Mouse (Mus musculus) stomach, postnatal 0 days (tissue): ENCODE measurements around the gene Comtd1. TPM values are rescaled to one million over a fixed set of nuclear protein-coding genes. Genes with fewer than 3 reads are reported as not detected.

Source experiments
- ATAC-seq: fragments of 200-750 bp; cut with Nextera tagmentation; 2 replicates; pipeline ENCODE4 v1.8.0; 2017; ENCODE audit not compliant: low FRiP score, low TSS enrichment
- DNase-seq: peaks from one replicate; pipeline ENCODE4 v3.0.0-alpha.2; 2016; ENCODE audit warnings: low spot score
- H3K27ac ChIP-seq: fragments of 300-500 bp; sonication (generic); replicated peaks from 2 replicates; pipeline ENCODE4 v1.5.1; 2014; ENCODE audit warnings: mild to moderate bottlenecking, control low read depth
- H3K27me3 ChIP-seq: fragments of 300-500 bp; sonication (generic); 2 replicates; pipeline ENCODE4 v1.6.1; 2014; ENCODE audit warnings: low read length; ENCODE audit not compliant: control insufficient read depth, insufficient read depth
- H3K36me3 ChIP-seq: fragments of 300-500 bp; sonication (generic); 2 replicates; pipeline ENCODE4 v1.6.1; 2014; ENCODE audit warnings: low read length, mixed read lengths; ENCODE audit not compliant: control insufficient read depth, insufficient read depth
- H3K4me1 ChIP-seq: fragments of 300-500 bp; sonication (generic); replicated peaks from 2 replicates; pipeline ENCODE4 v1.6.1; 2014; ENCODE audit warnings: antibody characterized with exemption; ENCODE audit not compliant: control insufficient read depth, insufficient read depth
- H3K4me2 ChIP-seq: fragments of 300-500 bp; sonication (generic); replicated peaks from 2 replicates; pipeline ENCODE4 v1.6.1; 2014; ENCODE audit warnings: low read depth, mild to moderate bottlenecking, control low read depth, moderate library complexity
- H3K4me3 ChIP-seq: fragments of 300-500 bp; sonication (generic); 2 replicates; pipeline ENCODE4 v1.5.1; 2014; ENCODE audit warnings: low read depth, low read length, control low read depth
- H3K9ac ChIP-seq: fragments of 300-500 bp; sonication (generic); 2 replicates; pipeline ENCODE4 v1.6.1; 2014; ENCODE audit warnings: mild to moderate bottlenecking, low read length, control low read depth, mixed read lengths
- H3K9me3 ChIP-seq: fragments of 300-500 bp; sonication (generic); 2 replicates; pipeline ENCODE4 v1.6.1; 2016; ENCODE audit warnings: low read length; ENCODE audit not compliant: control insufficient read depth
- CTCF ChIP-seq: IDR thresholded peaks from 2 replicates; pipeline ENCODE4 v1.5.1; 2016; ENCODE audit warnings: antibody characterized with exemption, low read depth, mild to moderate bottlenecking, moderate library complexity
- EP300 ChIP-seq: optimal IDR thresholded peaks from 2 replicates; pipeline ENCODE3; 2016; ENCODE audit warnings: antibody characterized with exemption
- WGBS: fragments of 180-500 bp; shearing (Covaris S2); extraction: QIAGEN DNeasy Blood & Tissue Kit; methylation state at CpG from one replicate; pipeline ENCODE4 v1.1.7; 2014; 5-methylcytosine and 5-hydroxymethylcytosine counted together
- polyA plus RNA-seq: library from polyadenylated mRNA; unstranded; fragments of >200 nt; fragmentation: Nextera tagmentation; extraction: Ambion mirVana; gene quantifications from 2 replicates; pipeline ENCODE4 v1.2.1, GENCODE M21; 2015

Gene Comtd1
- polyA plus RNA-seq, 1 experiment from 2014 or later: 39.2 TPM

- ATAC-seq: peak; percentile 12; the same call in 1 of the 2 replicates
- Histone ChIP-seq H3K27me3 (no peaks in the 10 kb centered on the region), H3K4me1 (peaks cover 3% of the 10 kb centered on the region; the same call in 1 of the 2 replicates), H3K9me3 (no peaks in the 10 kb centered on the region), H3K4me3 (no peak overlapping the region), H3K4me2 (no peak overlapping the region), H3K27ac (no peak overlapping the region), H3K9ac (no peak overlapping the region), H3K36me3 (peaks cover 8% of the 10 kb centered on the region; the same call in 1 of the 2 replicates)
- no peak for TF ChIP-seq EP300
- peak; percentile 56 for DNase-seq
- WGBS: 77% methylated on average over 24 of the region's 24 CpGs
Measured at GRCm38 (mm10) chr14:21850419-21851127, 1.8 kb upstream of the Comtd1 start.

- DNase-seq: no peak
- Histone ChIP-seq H3K4me1 (peaks cover 3% of the 10 kb centered on the region; the same call in 1 of the 2 replicates), H3K4me3 (no peak overlapping the region), H3K9ac (no peak overlapping the region), H3K27me3 (no peaks in the 10 kb centered on the region), H3K36me3 (peaks cover 8% of the 10 kb centered on the region; the same call in 1 of the 2 replicates), H3K9me3 (no peaks in the 10 kb centered on the region), H3K27ac (no peak overlapping the region), H3K4me2 (no peak overlapping the region)
- WGBS: 75% methylated on average over 13 of the region's 13 CpGs
- TF ChIP-seq EP300 (no peak), CTCF (no peak)
- no peak for ATAC-seq
Measured at GRCm38 (mm10) chr14:21849524-21850418, 994 bp upstream of the Comtd1 start.

GRCm38 (mm10) chr14:21847381-21848165 is 1.2 kb downstream of the Comtd1 start:
- peak overlapping the region; percentile 69 for H3K9ac ChIP-seq
- WGBS: 1% methylated on average over 50 of the region's 50 CpGs
- H3K27me3 ChIP-seq: no peaks in the 10 kb centered on the region
- H3K4me1 ChIP-seq: peaks cover 3% of the 10 kb centered on the region; the same call in 1 of the 2 replicates
- peak overlapping the region; percentile 59 for H3K4me3 ChIP-seq
- H3K36me3 ChIP-seq: peaks cover 23% of the 10 kb centered on the region
- TF ChIP-seq CTCF (no peak), EP300 (no peak)
- ATAC-seq (peak; percentile 30), DNase-seq (peak; percentile 71)
- H3K27ac ChIP-seq: peak overlapping the region; percentile 78
- H3K9me3 ChIP-seq: no peaks in the 10 kb centered on the region
- peak overlapping the region; percentile 99 for H3K4me2 ChIP-seq

- Histone ChIP-seq H3K4me2 (peak overlapping the region; percentile 99), H3K27ac (no peak overlapping the region), H3K4me3 (peak overlapping the region; percentile 59; the same call in 1 of the 2 replicates), H3K27me3 (no peaks in the 10 kb centered on the region), H3K9me3 (no peaks in the 10 kb centered on the region), H3K9ac (0 out of 2 replicates have a peak overlapping the region, but pooled peaks have one; percentile 69), H3K36me3 (peaks cover 29% of the 10 kb centered on the region), H3K4me1 (peaks cover 3% of the 10 kb centered on the region; the same call in 1 of the 2 replicates)
- WGBS: 25% methylated on average over 10 of the region's 10 CpGs
- no peak for DNase-seq
- TF ChIP-seq EP300 (no peak), CTCF (no peak)
- ATAC-seq: no peak
Measured at GRCm38 (mm10) chr14:21846827-21847380, 1.9 kb downstream of the Comtd1 start.

- no peaks in the 10 kb centered on the region for H3K9me3 ChIP-seq
- 71% methylated on average over 6 of the region's 6 CpGs for WGBS
- peaks cover 3% of the 10 kb centered on the region; the same call in 1 of the 2 replicates for H3K4me1 ChIP-seq
- no peak overlapping the region for H3K4me2 ChIP-seq
- H3K4me3 ChIP-seq: no peak overlapping the region
- H3K27ac ChIP-seq: no peak overlapping the region
- H3K36me3 ChIP-seq: peaks cover 52% of the 10 kb centered on the region
- ATAC-seq (no peak), DNase-seq (no peak)
- no peak for TF ChIP-seq EP300
- no peak for TF ChIP-seq CTCF
- H3K27me3 ChIP-seq: no peaks in the 10 kb centered on the region
- H3K9ac ChIP-seq: no peak overlapping the region
Measured at GRCm38 (mm10) chr14:21843263-21843662, 5.5 kb downstream of the Comtd1 start.
